Mouse (Mus musculus) c-Kit-positive CD71-positive TER-119-negative erythroid progenitor cells, embryonic 14.5 days (primary cell): ENCODE data around the gene Slc3a2.
"Not testable (repeated sequence)": the region's sequence is repeated elsewhere in the genome, so short reads cannot be mapped to it uniquely, and the experiment has no call there.

ENCODE experiments used
- DNase-seq: peaks from one replicate; pipeline ENCODE4 v3.0.0-alpha.2; 2013; ENCODE audit warnings: low read depth

Gene Slc3a2

GRCm38 (mm10) chr19:8722907-8723573, at the start of gene Slc3a2:
TSS of gene Slc3a2 (minus strand) at chr19:8723369.
- DNase-seq: peak; percentile 96

DNA sequence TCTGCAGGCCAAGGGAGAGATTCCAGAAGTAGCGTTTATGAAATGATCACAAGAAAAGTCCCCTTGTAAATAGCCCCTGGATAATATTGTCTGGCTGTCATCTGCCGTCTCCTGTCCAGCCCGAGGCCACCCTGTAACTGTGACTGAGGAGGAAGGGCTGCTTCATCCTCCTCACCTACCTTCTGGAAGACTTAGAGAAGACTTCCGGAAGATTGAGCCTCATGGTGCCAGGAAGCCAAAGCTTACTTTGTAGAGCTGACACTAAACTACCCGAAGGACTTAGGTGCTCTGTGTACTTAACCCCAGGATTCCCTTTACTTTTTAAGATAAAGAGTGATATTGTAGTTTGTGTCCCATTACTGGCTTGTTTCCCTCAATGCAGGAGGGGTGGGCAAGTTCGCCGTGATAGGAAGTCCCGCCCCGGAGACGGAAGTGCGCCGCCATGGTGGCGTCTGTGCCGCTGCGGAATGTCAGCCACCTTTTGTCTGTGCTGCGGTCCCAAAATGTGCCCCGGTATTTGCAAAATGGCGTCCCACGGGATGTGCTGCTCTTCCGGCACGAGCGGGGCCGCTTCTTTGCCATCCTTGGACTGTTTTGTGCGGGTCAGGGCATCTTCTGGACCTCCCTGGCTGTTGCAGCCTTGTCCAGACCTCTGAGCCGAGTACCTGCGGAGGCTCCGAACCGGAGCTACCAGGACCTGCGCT, 47.5 kb upstream of the Slc3a2 start, which contains the start of gene Tmem223:
TSS of gene Tmem223 (plus strand) at position 430 of the 704 bp plus-strand sequence.
- no peak for DNase-seq

DNA sequence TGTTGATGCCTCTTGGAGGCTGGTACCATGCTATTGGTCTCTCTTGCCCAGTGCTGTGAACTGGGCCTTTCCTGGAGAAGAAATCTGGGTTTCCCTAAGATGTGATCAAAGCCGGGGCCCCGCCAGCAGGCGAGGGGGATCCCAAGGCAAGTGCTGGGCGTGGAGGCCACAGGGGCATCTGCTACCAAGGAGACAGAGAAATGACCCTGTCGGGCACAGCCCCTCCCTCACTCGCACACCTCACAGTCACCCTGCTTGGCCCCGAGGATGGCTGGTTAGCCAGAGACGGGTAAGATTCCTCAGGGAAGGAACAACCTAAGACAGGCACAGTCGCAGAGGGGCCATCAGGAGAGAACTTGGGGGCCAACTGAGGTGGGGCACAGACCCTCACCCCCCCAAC, 42.4 kb upstream of the Slc3a2 start:
- no peak for DNase-seq

GRCm38 (mm10) chr19:8763276-8763675, 40.1 kb upstream of the Slc3a2 start:
- DNase-seq: no peak

- no peak for DNase-seq
These were observed 37.6 kb upstream of the Slc3a2 start for GRCm38 (mm10) chr19:8760757-8761156.

- DNase-seq: no peak
These were observed 35.7 kb upstream of the Slc3a2 start for GRCm38 (mm10) chr19:8758899-8759298.

DNA sequence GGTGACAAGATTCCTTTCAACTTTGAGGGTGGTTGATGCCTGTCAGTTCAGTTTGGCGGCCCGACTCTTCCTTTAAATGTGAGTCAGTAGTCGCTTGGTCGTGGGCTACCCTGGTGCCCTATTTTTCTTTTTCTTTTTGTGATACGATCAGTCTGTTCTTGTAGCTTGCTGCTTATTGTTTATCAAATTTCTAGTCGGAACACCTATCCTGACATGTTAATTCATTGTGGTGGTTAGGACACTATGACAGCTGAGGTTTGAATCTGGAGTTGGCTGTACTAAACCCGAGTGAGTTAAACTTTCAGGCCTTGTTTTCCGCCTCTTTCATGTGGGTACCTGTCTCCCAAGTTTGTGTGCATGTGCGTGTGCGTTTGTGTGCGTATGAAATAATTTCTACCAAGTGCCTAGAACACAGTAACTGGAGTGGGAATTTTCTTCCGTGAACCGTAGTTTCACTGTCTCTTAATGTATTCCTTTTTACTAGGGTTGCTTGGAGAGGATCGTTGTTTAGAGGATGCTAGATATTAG, 34.4 kb upstream of the Slc3a2 start:
- no peak for DNase-seq

- peak; percentile 85 for DNase-seq
These were observed 33.6 kb upstream of the Slc3a2 start, which contains the start of gene Nxf1 for GRCm38 (mm10) chr19:8756635-8757387. TSS of gene Nxf1 (plus strand) at chr19:8757073.

DNA sequence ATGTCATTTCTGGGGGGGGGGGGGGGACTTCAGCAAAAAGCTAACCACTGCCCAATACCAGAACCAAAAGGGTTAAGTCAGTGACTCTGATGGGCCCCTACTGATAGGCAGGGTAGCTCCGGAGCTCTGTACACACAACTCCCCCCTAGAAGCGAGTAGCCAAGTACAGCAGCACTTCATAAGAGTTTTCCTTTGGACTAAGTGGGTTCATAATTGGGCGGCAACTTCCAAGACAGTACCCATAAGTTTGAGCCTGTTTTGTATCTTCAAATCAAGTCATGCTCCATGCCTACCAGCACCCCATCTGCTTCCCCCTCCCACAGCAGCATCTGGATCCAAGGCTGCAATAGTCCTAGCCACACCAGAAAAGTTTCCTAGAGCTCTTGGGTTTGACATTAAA, 32.5 kb upstream of the Slc3a2 start:
- DNase-seq: no peak

DNA sequence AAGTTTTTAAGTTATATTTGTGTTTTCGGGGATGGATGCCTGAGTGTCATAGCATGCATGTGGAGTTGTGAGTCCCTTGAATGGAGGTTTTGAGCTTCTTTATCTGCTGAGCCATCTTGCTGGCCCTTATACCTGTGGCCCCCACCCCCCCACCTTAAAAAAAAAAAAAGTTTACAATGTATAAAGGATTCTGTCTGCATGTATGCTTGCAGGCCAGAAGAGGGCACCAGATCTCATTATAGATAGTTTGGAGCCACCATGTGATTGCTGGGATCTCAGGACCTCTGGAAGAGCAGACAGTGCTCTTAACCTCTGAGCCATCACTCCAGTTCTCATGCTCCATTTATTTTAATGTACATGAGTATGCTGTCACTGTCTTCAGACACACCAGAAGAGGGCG, 24.2 kb upstream of the Slc3a2 start:
- DNase-seq: no peak

- DNase-seq: no peak
These were observed 22.2 kb upstream of the Slc3a2 start for GRCm38 (mm10) chr19:8745382-8745781.

- DNase-seq: no peak
These were observed 19.0 kb upstream of the Slc3a2 start for GRCm38 (mm10) chr19:8742176-8742575.

DNA sequence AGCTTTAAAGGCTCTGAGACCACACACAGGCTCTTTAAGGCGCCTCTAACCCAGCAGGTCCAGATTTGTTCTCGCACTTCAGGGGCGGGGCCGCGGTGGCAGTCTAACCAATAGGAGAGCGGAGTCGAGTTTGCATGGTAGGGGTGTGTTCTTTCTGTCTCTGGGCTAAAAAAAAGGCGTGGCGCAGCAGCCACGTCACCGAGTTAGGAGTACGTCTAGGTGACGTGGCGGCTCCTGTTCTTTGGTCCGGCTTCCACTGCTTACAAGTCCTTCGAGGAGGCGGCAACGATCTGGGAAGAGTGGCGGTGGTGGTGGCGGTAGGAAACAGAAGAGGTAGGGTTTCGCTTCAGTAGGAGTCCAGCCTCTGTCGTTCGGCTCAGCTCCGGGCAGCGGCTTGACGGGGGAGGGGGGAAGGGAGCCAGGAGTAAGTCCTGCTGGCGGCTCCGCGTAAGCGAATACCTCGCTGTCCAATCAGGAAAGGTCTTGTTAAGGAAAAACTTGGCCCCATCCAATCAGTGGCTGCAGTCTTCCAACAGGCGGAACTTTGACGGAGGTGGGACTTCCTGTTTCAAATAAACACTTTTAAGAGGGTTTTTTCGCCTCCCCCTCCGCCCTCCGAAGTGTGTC, 18.2 kb upstream of the Slc3a2 start, which contains the start of gene Stx5a:
TSS of gene Stx5a (plus strand) at position 171 of the 627 bp plus-strand sequence.
- DNase-seq: peak; percentile 97

DNA sequence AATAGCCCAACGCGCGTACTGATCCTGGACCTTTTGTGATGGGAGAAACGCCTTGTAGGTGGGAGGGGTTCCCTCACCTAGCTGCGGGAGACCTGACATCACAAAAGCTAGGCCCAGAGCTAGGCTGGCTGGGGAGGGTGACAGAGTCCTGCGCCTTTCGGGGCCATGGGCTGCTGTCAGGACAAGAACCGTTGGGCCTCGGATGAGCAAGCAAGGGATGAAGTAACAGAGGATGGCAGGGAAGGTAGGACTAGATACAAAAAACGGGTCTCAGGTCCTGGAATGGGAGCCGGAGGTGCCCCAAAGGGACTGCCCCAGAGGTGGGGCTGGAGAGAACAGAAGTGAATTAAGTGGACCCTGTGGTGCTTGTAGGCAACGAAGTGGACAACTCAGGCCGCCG, 17.4 kb upstream of the Slc3a2 start, which contains the start of gene 1700092M07Rik:
TSS of gene 1700092M07Rik (plus strand) at position 116 of the 400 bp plus-strand sequence.
- no peak for DNase-seq

DNA sequence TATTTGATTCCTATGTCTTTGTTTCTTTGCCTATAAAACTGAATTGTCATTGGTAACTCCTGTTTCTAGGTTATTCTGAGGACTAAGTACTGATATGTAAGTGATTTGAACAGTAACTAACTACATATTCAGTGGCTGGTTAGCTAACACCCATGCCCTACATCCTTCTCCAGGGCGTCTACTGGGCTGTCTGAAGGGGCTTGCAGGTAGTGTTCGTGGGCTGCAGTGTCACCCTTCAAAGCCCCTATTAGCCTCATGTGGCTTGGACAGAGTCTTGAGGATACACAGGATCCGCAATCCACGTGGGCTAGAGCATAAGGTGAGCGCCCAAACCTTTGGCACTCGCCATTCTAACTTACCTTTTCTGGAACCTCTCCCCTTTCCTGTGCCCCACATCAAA, 16.5 kb upstream of the Slc3a2 start:
- DNase-seq: no peak

DNA sequence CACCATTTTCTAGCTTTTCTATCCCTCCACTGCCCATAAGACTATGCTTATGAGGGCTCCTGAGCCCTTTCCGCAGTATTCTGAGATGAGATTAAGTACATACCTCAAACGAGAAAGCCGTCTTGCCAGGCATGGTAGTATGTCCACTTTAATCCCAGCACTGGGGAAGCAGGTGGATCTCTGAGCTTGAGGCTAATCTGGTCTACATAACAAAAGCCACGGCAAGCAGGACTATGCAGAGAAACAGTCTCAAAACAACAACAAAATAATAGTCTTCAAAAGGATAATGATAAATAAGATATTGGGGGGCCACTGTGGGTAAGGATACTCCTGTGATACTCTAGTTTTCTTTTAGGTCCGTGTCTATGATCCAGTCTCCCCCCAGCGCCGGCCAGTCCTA, 15.7 kb upstream of the Slc3a2 start:
- no peak for DNase-seq

DNA sequence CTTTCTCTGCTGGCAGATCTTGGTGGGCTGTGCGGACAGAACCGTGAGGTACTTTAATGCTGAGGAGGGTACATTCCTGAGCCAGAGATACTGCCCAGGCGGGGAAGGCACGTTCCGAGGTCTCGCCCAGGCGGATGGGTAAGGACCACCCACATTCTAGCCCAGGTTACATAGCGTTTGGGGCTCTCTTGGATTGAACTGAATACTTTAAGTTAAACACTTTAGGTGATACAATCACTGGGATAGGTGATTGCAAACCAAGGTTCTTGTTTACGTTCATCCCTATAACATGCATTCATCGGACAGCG, 12.9 kb upstream of the Slc3a2 start:
- no peak for DNase-seq

DNA sequence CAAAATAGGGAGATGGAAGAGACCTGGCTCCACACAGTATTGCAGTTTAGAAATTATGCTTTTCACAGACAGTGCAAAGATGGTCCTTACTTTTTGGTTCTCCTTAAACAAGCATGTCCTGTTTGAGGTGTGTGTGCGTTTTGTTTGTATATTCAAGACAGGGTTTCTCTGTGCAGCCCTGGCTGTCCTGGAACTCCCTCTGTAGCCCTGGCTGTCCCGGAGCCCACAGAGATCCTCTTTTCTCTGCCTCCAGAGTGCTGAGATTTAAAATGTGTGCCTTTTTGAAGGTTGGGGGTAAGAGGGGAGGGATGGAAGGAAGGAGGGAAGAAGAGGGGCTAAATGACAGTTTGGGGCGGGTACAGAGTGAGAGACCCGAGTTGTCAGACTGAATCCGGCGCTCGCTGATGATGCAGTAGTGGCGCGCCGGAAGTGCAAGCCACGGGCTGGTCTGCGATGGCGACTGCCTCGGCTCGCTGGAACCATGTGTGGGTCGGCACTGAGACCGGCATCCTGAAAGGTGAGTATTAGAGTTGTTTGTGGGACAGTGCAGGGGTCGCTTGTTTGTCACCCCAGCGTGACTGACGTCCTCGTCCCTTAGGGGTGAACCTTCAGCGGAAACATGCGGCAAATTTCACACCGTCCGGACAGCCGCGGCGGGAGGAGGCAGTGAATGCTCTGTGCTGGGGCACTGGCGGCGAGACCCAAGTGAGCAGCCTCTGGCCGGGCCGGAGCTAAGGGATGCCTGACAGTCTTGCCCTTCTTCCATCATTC, 12.4 kb upstream of the Slc3a2 start, which contains the start of gene Wdr74:
TSS of gene Wdr74 (plus strand) at position 439 of the 771 bp plus-strand sequence.
- DNase-seq: peak; percentile 92

GRCm38 (mm10) chr19:8734334-8734733, 11.2 kb upstream of the Slc3a2 start:
- DNase-seq: no peak

- DNase-seq: not testable (repeated sequence)
These were observed 5.3 kb upstream of the Slc3a2 start for GRCm38 (mm10) chr19:8728335-8729099.
